Mouse (Mus musculus) CH12.LX (cell line): ENCODE results near the gene Nup62.

Experiments used
- CHD1 ChIP-seq: IDR thresholded peaks from 2 replicates; pipeline ENCODE4 v1.6.1; 2012; ENCODE audit warnings: low read depth, low read length, improper control_type of control experiment, inconsistent platforms
- CTCF ChIP-seq, 2 experiments: IDR thresholded peaks in 1 of 2; conservative IDR thresholded peaks in 1 of 2; 2 replicates each; pipeline ENCODE4 v1.5.1; 2011 to 2012; ENCODE audit warnings: low read depth in 2 of 2, low read length in 2 of 2, improper control_type of control experiment in 1 of 2, inconsistent platforms in 1 of 2, mild to moderate bottlenecking in 1 of 2, moderate library complexity in 1 of 2
- EP300 ChIP-seq: IDR thresholded peaks from 2 replicates; pipeline ENCODE4 v1.6.1; 2011; ENCODE audit warnings: low read length, improper control_type of control experiment

DNA sequence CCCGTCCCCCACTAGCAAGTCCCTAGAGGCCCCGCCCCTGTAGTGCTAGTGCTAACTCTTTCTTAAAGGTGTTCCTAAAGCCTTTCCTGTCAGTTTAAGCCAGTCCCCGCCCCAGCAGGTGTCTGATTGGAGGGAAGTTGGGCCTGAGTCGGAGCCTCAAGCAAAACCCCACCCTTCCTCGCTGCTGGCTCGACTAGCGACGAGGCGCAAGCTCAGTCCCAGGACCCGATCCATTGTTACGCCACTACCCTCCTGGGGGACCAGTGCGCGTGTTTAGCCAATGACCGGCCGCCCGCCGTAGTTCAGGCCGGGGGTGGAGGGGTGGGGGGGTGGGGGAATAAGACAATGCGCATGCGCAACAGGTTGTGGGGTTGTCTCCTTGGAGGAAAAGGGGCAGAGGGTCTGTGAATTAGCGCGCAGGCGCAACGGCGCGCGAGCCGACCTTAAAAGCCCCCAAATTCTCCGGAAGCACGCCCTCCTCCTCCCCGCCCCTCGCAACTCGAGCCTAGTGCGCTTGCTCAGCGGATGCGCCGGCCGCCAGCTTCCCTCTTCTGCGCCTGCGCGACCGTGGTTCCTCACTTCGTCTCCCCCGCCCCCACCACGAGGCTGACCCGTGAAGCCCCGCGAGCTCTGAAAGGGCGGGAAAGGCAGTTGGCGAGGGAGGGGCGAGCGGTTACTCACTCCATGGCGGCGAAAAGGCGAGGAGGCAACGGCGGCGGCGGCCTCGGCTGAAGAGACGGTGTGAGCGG is at the start of gene Nup62, which contains the start of gene Il4i1:
- TF ChIP-seq CTCF (conservative IDR thresholded peaks at IDR 0.05 in 1 of 2, IDR thresholded peaks at IDR 0.05 in 1 of 2; ENCODE audit: low read depth in 2 of 2, low read length in 2 of 2) (no peak), CHD1 (no peak), EP300 (no peak)
